Mouse (Mus musculus): Measurements from ENCODE around the gene 4930402H24Rik. TPM values are rescaled to one million over a fixed set of nuclear protein-coding genes. Genes with fewer than 3 reads are reported as not detected.

The 4930402H24Rik gene
- total RNA-seq, 2 experiments from 2014 or later: 14.7 to 16.0 TPM

DNA sequence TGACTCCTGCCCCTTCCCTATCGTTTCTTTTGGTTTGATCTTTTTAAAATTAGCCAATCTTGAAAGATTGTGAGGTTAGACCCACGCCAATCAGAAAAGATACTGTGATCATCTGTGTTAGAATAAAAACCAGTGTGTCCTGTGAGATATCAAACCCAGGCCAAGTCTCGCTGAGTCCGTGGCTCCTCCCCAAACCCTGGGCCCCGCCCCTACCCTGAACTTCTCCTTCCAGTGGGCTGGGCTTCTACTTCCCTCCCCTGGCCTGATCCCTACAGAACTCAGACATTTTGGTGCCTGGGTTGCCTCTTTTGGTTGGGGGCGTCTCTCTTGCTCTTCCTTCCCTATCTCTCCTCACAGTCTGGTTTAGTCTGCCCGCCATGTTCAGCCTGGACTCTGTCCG lies 155.8 kb downstream of the 4930402H24Rik start:
- ATAC-seq (replicated peaks; ENCODE audit: low FRiP score, poor library complexity, severe bottlenecking): peak; percentile 78

DNA sequence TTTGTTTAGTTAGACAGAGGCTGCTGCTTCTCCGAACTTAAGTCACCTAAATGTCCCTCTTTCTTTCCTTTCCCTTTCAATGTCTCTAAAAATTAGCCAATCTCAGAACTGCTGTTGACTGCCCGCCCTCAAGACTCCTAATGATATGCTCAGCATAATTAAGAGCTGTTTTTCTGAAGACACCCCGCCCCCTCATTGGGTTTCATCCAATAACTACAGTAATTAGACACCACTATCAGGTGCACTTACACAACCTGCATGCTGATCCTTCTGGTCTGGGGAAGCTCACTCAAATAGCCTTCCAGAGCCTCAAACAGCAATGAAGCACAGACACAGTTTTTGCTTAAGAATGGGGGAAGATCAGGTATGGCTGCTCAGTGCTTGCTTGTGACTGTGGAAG lies 156.5 kb downstream of the 4930402H24Rik start:
- no peak for ATAC-seq (replicated peaks; ENCODE audit: low FRiP score, poor library complexity, severe bottlenecking)

DNA sequence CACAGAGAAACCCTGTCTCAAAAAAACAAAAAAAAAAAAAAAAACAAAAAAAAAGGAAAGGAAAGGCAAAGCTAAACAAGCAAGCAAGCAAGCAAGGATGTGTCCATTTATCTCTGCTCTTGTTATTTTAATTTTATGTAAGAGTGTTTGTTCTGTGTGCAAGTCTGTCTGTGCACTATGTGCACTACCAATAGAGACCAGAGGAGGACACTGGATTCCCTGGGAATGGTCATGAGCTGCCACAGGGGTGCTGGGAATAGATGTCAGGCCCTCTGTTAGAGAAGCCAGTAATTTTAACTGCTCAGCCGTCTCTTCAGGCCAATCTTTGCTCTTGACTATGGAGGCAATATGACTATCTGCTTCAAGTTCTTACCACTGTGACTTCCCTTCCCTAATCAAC lies 162.6 kb downstream of the 4930402H24Rik start:
- no peak for ATAC-seq (replicated peaks; ENCODE audit: low FRiP score, poor library complexity, severe bottlenecking)

DNA sequence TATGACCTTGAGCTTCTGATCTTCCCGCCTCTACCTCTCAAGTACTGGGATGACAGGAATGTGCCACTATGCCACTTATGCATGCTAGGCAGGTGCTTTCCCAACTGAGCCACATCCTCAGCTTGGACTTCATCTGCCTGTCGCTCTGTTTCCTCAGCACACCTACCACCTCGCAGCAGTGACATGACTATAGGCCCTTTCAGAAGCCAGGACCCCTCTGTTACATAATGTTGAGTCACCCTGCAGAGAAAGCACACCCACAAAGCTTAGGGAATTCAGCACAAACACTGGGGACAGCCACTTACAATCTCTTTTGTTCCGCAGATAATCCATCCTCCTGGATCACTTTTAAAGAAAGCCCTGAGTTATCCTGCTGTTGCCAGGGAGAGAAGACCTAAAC lies 166.1 kb downstream of the 4930402H24Rik start:
- no peak for ATAC-seq (replicated peaks; ENCODE audit: low FRiP score, poor library complexity, severe bottlenecking)

DNA sequence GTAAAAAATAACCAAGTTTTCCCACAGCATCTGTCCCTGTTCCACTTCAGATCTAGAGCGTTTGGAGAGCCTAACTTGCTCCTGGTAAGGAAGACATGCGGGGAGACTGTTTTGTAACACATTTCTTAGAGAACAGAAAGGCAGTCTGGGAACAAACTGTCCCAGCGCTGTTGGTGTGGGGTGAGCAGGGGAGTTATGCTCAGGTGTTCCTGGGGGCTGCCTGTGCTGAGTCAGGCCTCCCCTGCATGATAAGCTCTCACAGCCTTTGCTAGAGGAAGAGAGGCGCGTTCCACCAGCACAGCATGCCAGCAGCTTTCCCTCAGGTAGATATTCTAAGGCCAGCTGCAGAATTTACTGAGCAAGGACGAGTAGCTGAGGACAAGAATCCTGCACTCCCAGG lies 168.2 kb downstream of the 4930402H24Rik start:
- no peak for ATAC-seq (replicated peaks; ENCODE audit: low FRiP score, poor library complexity, severe bottlenecking)

DNA sequence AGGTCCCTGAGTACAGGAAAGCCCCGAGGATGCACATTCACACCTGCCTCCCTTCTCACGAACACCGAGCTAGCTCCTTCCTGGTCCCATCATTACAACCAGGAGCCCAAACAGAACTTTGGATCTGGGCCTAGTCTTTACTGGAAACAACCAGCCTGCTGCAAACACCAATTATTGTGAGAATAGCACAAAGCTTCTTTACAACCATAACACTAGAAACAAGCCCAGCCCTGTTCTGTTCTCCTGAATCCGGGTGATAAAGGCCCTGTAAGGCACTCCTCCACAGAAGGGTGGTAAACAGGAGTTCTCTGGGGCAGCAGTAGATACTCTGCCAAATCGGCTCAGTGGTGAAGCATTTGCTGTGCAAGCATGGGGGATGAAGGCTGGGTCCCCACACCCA lies 170.9 kb downstream of the 4930402H24Rik start:
- no peak for ATAC-seq (replicated peaks; ENCODE audit: low FRiP score, poor library complexity, severe bottlenecking)

DNA sequence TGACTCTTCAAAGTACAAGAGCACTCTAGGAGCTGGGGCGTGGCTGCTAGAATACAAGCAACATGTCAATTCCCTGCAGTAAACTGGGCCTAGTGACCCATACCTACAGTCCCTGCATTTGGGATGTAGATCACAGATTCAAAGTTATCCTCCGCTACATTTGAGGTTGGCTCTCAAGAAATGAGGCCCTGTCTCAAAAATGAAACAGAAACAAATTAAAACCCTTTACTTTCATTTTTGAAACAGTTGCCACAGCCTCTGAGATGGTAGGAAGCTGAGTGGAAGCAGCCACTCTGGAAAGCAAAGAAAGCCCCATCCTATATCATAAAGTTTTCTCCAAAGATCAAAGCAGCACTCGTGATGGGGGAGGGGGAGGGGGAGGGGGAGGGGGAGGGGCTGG lies 172.8 kb downstream of the 4930402H24Rik start:
- no peak for ATAC-seq (replicated peaks; ENCODE audit: low FRiP score, poor library complexity, severe bottlenecking)

DNA sequence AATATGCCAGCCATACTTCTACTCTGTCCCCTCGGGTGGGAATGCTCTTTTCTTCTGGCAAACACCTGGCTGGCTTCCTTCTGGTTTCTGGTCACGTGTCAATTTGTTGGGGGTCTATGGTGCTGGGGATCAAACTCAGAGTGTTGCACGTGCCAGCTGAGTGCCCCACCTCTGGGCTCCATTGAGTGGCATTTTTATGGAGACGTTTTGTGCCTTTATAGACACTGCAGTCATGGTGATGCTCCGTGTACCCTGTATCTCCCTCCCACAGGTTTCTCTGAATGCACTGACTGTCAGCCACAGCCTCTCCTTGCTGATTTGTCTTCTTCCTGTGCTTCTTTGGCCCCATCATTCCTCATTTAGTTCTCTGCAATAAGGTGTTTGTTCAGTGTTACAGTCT lies 174.4 kb downstream of the 4930402H24Rik start:
- no peak for ATAC-seq (replicated peaks; ENCODE audit: low FRiP score, poor library complexity, severe bottlenecking)

DNA sequence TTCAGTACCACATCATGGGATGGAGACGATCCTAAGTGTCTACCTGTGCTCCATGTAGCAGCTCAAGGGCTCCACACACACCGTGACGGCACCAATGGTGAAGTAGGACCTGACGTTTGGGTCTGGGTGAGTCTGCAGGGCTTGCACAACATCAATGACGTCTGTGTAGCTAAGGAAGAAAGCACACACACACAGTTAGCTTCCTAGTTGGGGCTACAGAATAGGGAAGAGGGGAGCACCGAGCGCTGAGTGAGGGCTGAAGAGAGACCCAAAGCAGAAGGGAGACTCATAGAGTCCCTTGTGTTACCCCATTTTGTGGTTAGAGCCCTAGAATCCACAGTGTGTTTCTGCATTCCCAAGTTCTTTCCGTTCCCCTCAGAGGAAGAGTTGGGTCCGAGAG lies 175.5 kb downstream of the 4930402H24Rik start:
- no peak for ATAC-seq (replicated peaks; ENCODE audit: low FRiP score, poor library complexity, severe bottlenecking)

DNA sequence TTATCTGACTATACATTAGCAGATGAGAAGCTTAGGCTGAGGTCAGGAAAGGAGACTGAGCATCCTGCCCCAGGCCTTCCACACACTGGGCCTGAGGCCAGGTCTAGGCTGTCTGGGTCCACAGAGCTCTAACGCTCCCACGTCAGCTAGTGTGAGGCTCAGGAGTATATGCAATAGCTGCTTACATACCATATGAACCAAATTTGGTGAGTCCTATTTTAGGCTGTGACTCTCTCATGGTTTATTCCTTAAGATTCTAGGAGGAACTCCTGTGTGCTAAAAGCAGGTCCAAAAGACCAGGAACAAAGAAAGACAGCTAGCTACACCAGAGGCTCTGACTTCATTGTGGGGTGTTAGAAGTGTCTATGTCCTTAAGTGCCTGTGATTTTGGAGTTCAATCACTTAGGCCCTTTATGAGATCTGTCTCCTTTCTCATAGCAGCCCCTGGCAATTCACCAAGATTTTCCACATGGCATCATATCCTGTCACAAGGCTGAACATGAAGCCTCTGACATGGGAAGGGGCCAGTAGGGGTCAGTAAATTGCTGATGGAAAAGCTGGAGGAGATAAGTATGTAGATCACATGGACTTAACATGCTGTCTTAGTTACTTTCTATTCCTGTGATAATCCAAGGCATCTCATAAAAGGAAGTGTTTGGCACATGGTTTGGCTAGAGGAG lies 177.2 kb downstream of the 4930402H24Rik start:
- no peak for ATAC-seq (replicated peaks; ENCODE audit: low FRiP score, poor library complexity, severe bottlenecking)

DNA sequence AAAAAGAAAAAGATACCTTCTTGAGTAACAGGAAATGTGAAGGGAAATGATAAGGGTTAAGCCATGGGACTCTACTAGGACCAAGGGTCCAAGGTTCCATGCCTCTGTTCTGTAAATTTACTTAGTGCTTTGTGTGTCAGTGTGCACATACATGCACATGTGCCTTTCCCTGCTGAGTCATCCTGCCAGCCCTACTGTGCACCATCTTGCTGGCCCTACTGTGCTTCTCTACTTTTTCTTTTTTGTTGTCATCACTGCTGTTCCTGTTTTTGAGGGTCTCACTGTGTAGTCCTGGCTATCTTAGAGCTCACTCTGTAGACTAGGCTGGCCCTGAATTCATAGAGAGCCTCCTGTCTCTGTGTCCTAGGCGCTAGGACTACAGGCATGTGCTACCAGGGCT lies 178.5 kb downstream of the 4930402H24Rik start:
- no peak for ATAC-seq (replicated peaks; ENCODE audit: low FRiP score, poor library complexity, severe bottlenecking)

DNA sequence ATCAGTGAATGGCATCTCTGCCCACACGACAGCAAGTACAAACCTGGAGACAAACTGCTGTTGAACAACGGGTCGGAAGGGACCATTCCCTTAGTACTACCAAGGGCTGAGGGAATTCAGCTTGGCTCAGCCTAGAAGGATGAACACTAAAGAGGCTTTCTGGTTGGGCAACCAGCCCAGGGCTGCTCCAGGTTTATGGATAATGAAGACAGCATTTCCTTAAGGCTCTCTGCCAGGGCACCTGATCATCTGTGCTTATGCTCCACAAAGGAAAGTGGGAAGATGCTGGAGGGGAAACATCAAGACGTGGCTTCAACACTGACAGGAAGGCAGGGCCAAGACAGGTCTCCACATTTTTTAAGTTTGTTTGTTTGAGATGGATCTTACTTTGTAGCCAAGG lies 181.8 kb downstream of the 4930402H24Rik start:
- no peak for ATAC-seq (replicated peaks; ENCODE audit: low FRiP score, poor library complexity, severe bottlenecking)

DNA sequence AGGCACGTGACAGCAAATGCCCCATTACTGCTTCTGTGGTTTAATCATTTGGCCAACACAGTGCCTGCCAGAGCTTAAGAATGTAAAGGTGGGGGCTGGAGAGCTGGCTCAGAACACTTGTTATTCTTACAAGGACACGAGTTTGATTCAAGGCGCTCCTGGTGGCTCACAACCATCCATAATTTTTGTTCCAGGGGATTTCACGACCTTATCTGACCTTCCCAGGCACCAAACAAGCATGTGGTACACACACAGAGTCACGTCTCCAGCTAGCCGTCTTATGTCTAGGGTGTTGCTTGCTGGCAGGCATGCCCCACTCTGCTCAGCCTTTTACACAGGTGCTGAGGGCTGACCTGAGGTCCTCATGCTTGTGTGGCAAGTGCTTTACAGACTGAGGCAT lies 188.3 kb downstream of the 4930402H24Rik start:
- ATAC-seq (replicated peaks; ENCODE audit: low FRiP score, poor library complexity, severe bottlenecking): no peak

DNA sequence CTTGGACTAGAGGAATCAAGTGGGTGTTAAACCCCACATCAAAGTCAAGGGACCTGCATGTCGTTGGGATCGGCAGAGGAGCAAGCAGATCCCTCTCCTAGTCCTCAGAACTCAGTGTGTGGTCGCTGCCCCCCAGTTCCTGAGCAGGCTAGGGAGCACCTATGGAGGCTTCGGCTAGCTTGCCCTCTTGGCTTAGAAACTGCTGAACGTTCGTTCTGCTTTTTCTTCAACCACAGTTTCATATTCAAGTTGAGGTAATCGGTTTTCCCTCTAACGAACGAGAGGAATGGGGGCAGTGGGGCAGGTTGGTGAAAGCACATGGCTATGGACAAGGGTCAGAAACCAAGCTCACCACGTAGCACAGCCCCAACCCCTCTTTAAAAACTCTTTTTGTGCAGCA lies 199.1 kb downstream of the 4930402H24Rik start:
- no peak for ATAC-seq (replicated peaks; ENCODE audit: low FRiP score, poor library complexity, severe bottlenecking)

DNA sequence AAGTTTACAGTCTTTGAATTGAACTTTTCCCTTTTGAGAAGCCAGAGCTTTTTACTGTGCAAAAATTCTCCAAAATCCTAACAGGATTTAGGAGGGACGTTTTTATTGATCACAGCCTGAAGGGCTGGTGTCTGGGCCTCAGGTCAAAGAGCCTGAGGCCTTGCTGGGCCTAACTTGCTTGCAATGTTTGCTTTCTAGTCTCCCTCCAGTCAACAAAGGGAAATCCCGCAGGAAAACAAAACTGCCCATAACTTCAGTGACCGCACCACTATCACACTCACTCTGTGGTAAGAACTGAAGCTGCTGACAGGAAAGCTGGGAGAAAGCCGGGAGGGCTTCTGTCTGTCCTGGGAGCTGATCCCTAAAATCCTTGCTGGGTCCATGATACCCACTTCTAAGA lies 199.6 kb downstream of the 4930402H24Rik start:
- ATAC-seq (replicated peaks; ENCODE audit: low FRiP score, poor library complexity, severe bottlenecking): no peak

DNA sequence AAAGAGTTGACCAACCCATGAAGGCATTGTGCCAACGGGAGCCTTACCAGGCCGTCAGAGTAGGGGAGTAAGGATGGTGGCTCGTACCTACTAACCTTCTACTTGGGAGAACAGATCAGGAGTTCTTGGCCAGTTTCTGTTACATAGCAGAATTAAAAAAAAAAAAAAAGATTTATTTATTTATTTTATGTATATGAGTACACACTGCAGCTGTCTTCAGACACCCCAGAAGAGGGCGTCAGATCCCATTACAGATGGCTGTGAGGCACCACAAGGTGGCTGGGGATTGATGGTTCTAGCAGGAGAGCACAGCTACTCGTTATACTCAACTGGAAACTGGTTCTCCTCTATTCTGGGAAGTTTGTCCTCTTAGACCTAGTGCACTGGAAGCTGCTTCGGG lies 201.0 kb downstream of the 4930402H24Rik start:
- ATAC-seq (replicated peaks; ENCODE audit: low FRiP score, poor library complexity, severe bottlenecking): no peak

DNA sequence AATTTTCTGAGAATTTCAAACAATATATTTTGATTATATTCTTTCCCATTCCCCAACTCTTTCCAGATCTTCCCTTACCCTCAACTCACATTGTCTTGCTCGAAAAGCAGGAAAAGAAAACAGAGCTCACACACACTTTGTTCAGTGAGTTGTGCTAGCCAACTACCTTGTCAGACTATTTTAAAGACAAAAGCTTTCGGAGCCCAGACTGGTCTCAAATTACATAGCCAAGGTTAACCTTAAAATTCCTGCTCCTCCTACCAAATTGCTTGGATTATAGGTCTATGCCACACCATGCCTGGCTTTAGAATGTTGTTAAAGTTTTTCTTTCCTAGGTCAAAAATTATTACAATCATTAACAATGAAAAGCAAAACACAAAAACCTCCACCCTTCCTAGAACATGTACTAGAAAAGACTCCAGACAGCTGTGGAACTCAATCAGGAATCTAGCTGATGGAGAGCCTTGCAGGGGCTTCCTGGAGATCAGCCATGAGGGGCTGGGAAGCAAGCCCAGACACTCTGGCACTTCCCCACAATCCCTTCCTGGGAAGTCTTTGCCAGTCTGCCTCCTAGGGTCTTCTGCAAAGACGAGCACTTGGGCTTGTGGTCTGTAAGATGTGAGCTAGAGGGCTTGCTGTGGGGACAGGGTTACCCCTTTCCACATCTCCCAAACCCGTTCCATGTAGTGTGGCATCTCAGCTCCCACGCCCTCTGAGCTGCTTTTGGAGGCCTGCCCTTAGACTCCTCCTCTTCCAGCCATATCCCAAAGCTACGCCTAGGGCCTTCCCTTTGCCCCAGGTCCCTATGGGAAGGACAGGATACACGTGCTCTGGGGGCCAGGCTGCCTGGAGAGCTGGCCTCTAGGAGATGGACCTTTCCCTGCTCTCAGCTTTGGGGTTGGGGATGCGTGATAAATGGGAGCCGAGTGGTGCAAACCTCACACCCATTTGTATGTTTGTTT lies 201.9 kb downstream of the 4930402H24Rik start:
- no peak for ATAC-seq (replicated peaks; ENCODE audit: low FRiP score, poor library complexity, severe bottlenecking)

DNA sequence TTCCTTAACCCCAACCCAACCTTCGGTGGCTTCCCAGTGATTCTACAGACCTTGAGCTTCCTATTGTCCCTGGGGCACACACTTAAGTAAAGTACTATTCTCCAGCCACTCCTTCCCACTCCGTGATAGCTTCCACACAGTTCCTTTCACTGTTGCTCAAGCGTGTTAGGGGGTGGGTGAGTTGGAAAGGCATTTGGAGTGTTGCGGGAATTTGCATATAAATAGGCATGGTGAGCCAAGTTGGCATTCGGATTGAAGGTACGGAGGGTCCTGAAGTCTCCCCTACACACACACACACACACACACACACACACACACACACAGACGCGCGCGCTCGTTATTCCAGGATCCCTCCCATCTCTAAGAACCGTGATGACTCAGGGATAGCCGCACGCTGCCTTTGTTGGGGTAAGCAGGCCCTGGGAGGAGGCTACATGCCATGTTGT lies 208.4 kb downstream of the 4930402H24Rik start:
- no peak for ATAC-seq (replicated peaks; ENCODE audit: low FRiP score, poor library complexity, severe bottlenecking)

DNA sequence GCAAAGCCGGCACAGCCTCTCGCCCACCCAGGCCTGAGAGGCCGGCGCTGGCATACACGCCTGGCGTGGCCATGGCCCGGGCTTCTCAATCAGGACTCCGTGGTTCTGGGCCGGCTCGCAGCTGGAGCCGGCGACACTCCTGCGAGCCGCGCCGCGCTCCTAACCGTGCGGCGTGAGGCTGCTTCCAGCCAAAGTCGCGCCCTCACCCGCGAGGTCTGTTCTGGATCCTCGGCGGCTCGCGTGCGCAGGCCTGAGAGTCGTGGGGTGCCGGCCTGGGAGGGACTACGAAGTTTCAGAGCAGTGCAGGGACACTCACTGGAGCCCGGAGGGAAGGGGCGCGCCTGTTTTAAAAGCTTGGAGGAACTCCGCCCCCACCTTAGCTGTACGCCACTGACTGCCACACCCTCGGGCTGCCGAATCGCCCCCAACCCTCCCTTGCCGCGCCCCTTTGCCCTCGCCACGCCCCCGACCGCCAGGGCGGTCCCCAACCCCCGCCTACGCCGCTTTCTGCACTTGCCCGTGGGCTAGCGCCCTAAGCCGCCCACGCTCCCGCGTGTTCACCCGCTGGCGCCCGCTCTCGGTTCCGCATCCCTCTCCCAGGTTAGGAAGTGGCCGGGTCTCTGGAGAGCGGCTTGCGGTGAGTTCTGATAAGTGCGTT lies 208.9 kb downstream of the 4930402H24Rik start, which contains the start of gene Slc4a11:
TSS of gene Slc4a11 (minus strand) at position 367 of the 658 bp plus-strand sequence.
- ATAC-seq (replicated peaks; ENCODE audit: low FRiP score, poor library complexity, severe bottlenecking): no peak

DNA sequence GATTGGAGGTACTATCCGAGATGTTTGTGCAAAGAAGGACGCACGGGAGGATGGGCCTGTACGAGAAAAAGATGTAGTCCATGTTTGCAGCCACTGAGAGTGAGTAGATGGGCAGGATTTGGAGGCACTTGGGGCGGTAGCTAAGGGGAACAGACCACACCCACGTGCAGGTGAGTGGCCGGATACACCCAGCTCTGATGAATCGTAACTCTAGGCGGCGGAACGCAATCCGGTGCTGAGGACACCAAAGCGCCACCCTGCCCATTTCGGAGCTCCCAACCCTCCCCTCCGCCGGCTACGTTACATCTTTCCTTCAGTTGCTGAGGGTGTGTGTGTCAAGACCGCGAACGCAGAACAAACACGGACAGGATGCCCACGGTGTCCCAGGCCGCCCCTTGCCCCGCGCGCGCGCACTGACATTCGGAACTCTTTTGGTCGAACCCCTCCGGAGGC lies 209.5 kb downstream of the 4930402H24Rik start:
- no peak for ATAC-seq (replicated peaks; ENCODE audit: low FRiP score, poor library complexity, severe bottlenecking)

All from erythroid progenitor cell, adult 5-6 weeks (primary cell).